Mouse (Mus musculus): Measurements from ENCODE around the gene Fam186b.

Gene Fam186b

GRCm38 (mm10) chr15:99319411-99319871, 23.8 kb upstream of the Fam186b start:
- no peak for DNase-seq

- DNase-seq = no peak
Measured at GRCm38 (mm10) chr15:99318861-99319410, 23.2 kb upstream of the Fam186b start.

- no peak for DNase-seq
Measured at GRCm38 (mm10) chr15:99318071-99318470, 22.4 kb upstream of the Fam186b start.

DNA sequence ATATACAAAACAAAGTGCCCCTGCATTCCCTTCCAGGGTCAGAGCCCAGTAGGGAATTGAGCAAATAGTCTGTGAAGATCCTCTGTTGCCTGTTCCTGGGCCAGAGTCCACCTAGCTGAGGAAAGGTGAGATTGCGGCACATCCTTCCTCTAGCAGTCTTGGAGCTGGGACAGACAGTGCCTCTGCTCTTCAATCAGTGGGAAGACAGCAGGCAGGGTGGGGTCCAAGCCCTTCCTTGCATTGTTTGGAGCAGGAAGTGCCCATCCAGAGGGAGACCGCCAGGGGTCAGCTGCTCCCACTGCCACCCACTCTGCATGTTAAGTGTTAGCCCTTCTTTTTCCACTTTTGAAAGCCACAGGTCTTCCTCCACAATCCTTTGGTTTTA, 21.6 kb upstream of the Fam186b start:
- no peak for DNase-seq

DNA sequence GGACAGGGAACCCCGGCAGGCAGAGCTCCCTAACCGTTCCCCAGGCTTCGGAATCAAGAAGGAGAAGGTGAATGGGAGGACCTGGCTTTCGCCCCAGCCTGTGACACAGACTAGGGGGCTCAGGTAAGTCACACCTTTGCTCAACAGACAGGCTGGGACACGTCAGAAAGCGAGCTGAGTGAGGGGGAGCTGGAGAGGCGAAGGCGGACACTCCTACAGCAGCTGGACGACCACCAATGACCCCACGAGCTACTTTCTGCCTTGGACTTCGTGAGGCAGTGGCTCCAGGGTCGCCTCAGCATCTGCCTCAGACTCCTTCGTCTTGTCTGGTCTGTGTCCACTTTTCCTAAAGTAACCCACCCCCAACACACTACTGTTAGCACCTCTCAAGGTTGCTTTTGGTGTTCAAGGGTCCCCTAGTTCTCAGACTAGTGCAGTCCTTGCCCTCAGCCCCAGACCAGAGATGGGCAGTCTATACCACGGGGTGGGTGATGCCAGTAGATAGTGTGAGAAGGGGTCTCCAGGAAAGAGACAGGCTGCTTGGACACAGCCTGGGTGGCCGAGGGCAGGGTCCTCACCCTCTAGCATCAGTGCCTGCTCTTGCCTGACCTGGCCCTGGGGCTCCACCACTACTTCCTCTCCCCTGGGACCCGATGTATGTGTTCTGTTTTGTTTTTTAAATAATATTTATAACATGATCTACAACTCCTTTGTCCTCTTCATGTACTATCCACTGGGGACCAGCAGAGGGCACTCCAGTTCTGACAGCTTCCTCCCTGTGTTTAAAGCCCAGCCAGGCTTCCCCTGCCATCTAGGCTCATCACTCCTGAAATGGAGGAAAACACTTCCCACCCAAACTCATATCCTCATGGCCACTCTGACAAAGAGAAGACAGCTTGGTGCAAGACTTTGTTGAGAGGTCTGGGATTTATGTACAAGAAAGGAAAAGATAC, 20.9 kb upstream of the Fam186b start:
- peak; percentile 85 for DNase-seq

DNA sequence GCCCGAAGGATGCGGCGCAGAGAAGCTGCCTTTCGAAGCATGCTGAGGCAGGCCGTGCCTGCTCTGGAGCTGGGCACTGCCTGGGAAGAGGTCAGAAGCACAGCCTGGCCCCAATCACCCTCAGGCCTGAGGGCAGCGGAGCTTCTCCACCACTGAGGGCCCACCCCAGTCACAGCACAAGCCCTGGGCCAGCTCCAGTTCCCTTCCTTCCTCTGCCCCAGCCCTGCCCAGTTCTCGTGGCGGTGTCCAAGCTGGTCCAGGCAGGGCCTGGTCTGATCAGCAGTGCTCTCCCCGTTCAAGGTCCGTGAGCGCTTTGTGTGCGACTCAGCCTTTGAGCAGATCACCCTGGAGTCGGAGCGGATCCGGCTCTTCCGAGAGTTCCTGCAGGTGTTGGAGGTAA, 19.2 kb upstream of the Fam186b start:
- no peak for DNase-seq

DNA sequence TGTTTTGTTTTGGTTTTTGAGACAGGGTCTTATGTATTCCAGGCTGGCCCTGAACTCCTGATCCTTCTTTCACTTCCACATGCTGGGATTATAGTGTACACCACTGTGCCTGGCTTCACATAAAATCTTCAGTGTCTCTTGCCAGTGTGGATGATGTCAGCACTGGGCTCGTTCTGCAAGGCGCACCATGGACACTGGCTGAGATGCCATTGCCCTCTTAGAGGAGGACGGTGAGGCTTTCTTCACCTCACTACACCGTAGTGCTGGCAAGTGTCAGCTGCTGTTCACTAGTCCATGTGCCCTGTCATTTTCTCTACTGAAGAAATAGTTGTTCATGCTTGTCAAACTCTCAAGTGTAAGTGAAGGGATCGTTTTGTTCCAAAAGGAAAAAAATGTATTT, 14.9 kb upstream of the Fam186b start:
- no peak for DNase-seq

DNA sequence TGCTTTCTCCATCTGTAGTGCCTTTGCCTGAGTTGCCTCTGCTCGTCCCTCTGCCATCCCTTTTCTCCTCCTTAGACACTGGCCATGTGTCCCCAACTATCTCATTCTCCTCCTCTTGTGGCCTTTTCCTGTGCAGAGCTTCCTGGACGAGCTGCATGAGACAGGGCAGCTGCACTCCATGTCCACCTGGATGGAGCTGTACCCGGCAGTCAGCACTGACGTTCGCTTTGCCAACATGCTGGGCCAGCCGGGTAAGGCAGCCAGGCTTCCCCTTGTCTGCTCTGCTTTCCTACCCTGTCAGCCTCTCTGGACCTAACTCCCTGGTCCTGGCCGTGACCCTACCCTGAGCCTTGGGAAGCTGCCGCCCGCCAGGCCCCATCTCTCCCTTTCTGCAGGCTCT, 13.9 kb upstream of the Fam186b start:
- no peak for DNase-seq

- no peak for DNase-seq
Measured at GRCm38 (mm10) chr15:99307476-99307875, 11.8 kb upstream of the Fam186b start.

DNA sequence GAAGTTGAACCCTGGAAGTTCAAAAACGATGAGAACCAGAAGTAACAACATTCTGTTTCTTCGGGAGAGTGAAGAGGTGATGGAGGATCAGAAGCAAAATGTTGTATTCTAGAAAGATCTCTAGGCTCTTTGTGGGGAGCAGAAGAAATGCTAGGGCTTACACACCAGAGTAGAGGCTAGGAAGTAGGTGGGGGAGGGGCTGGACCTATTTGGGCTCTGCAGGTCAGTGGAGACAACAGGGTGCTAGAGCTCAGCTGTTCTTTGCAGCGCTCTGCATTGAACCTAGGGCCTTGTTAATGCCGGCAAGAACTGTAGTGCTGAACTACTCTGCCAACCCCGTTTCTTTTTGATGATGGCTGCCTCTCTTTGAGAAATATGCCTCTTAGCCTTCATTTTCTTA, 525 bp upstream of the Fam186b start:
- no peak for DNase-seq

GRCm38 (mm10) chr15:99294813-99295374, 794 bp downstream of the Fam186b start, which contains the start of gene Prpf40b:
TSS of gene Prpf40b (plus strand) at chr15:99295087.
- DNase-seq = peak; percentile 93

GRCm38 (mm10) chr15:99294287-99294686, 1.4 kb downstream of the Fam186b start:
- DNase-seq = no peak

- DNase-seq = no peak
Measured at GRCm38 (mm10) chr15:99290586-99290985, 5.1 kb downstream of the Fam186b start.

DNA sequence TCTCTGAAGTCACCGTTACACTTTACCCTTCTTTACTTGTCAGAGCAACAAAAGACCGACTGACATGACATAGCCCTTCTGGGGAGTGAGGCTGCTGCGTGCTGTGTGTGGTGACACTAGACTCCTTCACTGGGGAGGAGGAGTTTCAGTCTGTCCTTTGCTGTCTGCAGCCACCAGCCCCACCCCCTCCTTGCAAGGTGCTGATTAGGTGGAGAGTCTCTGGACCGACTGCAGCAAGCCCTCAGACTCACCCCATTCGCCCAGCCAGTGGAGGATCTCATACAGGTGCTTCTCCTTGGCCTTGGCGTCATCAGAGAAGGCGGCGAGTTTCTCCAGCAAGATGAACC, 10.5 kb downstream of the Fam186b start:
- no peak for DNase-seq

DNA sequence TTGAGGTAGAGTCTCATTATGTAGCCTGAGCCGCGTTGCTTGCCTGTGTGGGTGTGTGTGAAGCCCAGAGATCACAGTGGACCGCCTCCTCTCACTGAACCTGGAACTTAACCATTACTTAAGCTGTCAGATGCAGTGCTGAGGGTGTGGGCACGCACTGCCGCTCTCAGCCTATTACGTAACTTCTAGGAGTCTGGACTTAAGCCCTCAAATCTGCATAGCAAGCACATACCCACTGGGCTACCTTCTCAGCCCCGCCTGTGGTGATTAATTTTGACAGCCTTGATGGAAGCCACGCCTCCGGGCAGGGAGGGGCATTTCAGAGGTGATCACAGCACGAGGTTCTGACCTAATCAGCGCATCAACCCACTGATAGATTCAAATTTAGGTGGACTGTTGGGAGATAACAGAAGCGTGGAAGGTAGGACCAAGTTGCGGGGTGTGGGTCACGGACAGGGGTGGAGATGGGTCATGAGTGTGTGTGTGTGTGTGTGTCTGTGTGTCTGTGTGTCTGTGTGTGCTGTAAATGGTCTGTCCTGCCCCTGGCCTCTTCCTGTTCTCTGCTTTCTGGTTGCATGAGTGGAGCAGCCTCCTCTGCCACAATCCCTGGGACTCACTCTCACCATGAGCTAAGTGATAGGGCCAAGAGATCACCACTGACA, 11.0 kb downstream of the Fam186b start:
- DNase-seq = no peak

- DNase-seq = no peak
Measured at GRCm38 (mm10) chr15:99283456-99283855, 12.2 kb downstream of the Fam186b start.

DNA sequence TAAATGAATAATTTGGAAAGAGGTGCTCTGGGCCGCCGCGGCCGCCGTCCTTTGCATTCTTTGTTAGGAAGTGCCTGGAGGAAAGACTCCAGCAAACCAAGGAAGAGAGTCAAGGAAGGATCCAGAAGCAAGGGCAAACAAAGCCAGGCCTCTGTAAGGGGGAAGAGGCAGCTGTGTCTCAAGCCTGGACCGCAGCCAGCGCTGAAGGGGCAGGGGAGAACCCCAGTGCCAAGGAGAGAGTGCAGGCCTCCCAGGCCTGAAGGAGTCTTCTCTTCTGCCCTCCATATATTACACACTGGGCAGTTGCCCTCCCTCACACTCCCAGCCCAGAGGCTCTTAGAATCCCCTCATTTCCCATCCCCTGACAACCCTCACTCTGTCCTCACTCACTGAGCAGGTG, 17.4 kb downstream of the Fam186b start:
- DNase-seq = no peak

- no peak for DNase-seq
Measured at GRCm38 (mm10) chr15:99276095-99276494, 19.6 kb downstream of the Fam186b start.

GRCm38 (mm10) chr15:99265679-99266078, 30.0 kb downstream of the Fam186b start:
- peak; percentile 72 for DNase-seq

DNA sequence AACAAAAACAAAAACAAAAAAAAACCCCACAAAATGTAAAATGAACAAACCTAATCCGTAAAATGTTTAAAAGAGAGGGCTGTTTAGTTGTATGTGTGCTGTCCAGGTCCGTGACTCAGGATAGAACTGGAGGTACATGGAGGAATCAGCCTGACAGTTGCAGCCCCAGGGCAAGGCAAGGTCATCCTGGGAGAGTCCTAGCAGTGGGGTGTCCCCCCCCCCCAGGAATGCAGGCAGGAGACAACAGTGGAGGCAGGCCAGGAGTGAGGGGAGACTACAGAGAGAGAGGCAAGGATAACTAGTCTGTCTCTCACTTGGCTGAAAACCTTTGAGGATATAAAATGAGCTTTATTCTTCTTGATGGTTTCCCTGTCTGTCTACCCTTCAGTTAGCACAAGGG, 31.3 kb downstream of the Fam186b start:
- no peak for DNase-seq

DNA sequence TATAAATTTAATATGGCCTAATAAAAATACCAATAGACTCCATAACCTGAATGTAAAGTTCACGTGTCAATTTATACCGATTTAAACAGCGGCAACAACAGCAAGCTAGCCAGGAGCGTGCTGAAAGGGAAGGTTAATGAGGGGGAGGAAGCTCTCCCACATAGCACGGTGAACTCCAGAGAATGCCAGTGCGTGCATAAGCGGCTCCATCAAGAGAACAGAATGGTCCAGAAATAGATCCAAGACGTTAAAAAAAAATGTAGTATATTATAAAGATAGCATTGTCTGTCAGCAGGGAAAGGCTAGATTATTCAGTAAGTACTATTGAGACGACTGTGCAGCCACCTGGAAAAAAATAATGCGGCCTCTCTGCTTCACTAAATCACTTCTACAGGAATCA, 33.0 kb downstream of the Fam186b start:
- no peak for DNase-seq

GRCm38 (mm10) chr15:99259730-99260252, 35.9 kb downstream of the Fam186b start:
- peak; percentile 37 for DNase-seq

DNA sequence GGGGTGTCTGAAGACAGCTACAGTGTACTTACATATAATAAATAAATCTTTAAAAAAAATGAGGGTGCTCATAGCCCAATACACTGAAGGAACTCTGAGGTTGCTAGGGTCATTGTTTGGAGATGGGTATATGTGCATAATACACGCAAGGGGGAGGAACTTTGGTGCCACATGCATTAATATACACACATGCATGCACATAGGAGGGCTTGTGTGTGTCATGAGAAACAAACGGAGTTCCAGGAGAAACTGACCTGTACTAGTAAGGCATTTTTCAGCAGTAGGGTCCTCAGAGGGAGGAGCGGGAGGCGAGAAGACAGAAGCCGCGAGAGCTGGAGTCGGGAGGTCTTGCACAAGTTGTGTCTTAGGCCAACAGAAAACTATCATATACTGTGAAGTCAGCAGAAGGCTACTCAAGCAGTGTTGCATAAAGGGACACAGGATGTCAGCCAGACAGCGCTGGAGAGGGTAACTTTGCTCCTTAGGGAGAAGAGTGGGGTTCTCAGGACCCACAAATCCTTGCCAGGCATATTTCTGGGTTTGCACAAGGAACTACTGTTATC, 36.4 kb downstream of the Fam186b start:
- DNase-seq = no peak

All from right cerebral cortex, postnatal 14 days (tissue).